Mouse (Mus musculus) forebrain, embryonic 13.5 days (tissue): ENCODE data around the gene Hist1h3a. TPM values are rescaled to one million over a fixed set of nuclear protein-coding genes. Genes with fewer than 3 reads are reported as not detected.
"Not testable (repeated sequence)": the region's sequence is repeated elsewhere in the genome, so short reads cannot be mapped to it uniquely, and the experiment has no call there.

Experiments used
- ATAC-seq: fragments of 200-750 bp; cut with Nextera tagmentation; 2 replicates; pipeline ENCODE4 v1.8.0; 2017
- H3K27ac ChIP-seq: fragments of 300-500 bp; sonication (generic); 2 replicates; pipeline ENCODE4 v1.5.1; 2015; ENCODE audit warnings: inconsistent platforms, mild to moderate bottlenecking, moderate library complexity
- H3K27me3 ChIP-seq: fragments of 300-500 bp; sonication (generic); 2 replicates; pipeline ENCODE4 v1.6.1; 2015; ENCODE audit warnings: mild to moderate bottlenecking, inconsistent platforms
- H3K36me3 ChIP-seq: fragments of 300-500 bp; sonication (generic); 2 replicates; pipeline ENCODE4 v1.6.1; 2015; ENCODE audit warnings: mild to moderate bottlenecking, inconsistent platforms; ENCODE audit not compliant: poor library complexity, severe bottlenecking
- H3K4me1 ChIP-seq: fragments of 300-500 bp; sonication (generic); 2 replicates; pipeline ENCODE4 v1.6.1; 2015; ENCODE audit warnings: inconsistent platforms
- H3K4me2 ChIP-seq: fragments of 300-500 bp; sonication (generic); 2 replicates; pipeline ENCODE4 v1.6.1; 2015; ENCODE audit warnings: inconsistent platforms, mild to moderate bottlenecking, moderate library complexity
- H3K4me3 ChIP-seq: fragments of 300-500 bp; sonication (generic); 2 replicates; pipeline ENCODE4 v1.5.1; 2015; ENCODE audit warnings: mild to moderate bottlenecking, inconsistent platforms
- H3K9ac ChIP-seq: fragments of 300-500 bp; sonication (generic); 2 replicates; pipeline ENCODE4 v1.6.1; 2015; ENCODE audit warnings: mild to moderate bottlenecking, inconsistent platforms
- H3K9me3 ChIP-seq: fragments of 300-500 bp; sonication (generic); replicated peaks from 2 replicates; pipeline ENCODE4 v1.6.1; 2016; ENCODE audit warnings: inconsistent platforms
- WGBS: fragments of 180-500 bp; shearing (Covaris S2); methylation state at CpG from one replicate; pipeline ENCODE4 v1.1.7; 2015; 5-methylcytosine and 5-hydroxymethylcytosine counted together
- polyA plus RNA-seq: library from polyadenylated mRNA; unstranded; fragments of >200 nt; fragmentation: Nextera tagmentation; extraction: Ambion mirVana; gene quantifications from 2 replicates; pipeline ENCODE4 v1.2.1, GENCODE M21; 2015

Hist1h3a gene
- polyA plus RNA-seq, 1 experiment from 2014 or later: 6.3 TPM

- Histone ChIP-seq H3K4me2 (peak within 1 kb of the TSS; percentile 69), H3K27me3 (no peaks in the 10 kb centered on the region), H3K9me3 (no peaks in the 10 kb centered on the region), H3K4me3 (peak within 1 kb of the TSS; percentile 41), H3K27ac (peak within 1 kb of the TSS; percentile 89), H3K9ac (peak within 1 kb of the TSS; percentile 71), H3K36me3 (no peaks in the 10 kb centered on the region), H3K4me1 (peaks cover 30% of the 10 kb centered on the region)
- WGBS: under 1% methylated on average over 18 of the region's 22 CpGs
- peak; percentile 80 for ATAC-seq
Observed at GRCm38 (mm10) chr13:23756790-23757189, 5.4 kb downstream of the Hist1h3a start, which contains the start of gene Hist1h4b. TSS of gene Hist1h4b (plus strand) at chr13:23757013.

DNA sequence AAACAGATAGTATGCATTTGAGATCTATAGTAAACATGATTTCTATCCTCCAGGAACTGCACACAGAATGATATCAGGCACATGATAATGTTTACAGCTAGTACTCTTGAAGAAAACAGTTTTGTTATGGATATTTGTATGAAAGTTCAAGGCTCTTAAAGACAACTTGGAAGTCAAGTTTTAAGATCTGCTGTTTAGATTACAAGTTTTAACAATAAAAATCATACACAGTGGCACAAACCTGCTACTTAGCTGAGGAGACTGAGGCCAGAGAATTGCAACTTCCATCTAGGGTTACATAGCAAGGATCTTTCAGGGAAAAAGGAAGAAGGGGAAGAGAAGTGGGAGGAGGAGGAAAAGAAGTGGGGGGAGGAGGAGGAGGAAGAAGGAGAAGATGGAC is 7.2 kb downstream of the Hist1h3a start:
- no peak overlapping the region for H3K4me3 ChIP-seq
- H3K4me2 ChIP-seq: no peak overlapping the region
- no peak overlapping the region for H3K9ac ChIP-seq
- no peaks in the 10 kb centered on the region for H3K27me3 ChIP-seq
- H3K27ac ChIP-seq: no peak overlapping the region
- peaks cover 20% of the 10 kb centered on the region for H3K4me1 ChIP-seq
- H3K36me3 ChIP-seq: no peaks in the 10 kb centered on the region
- no peaks in the 10 kb centered on the region for H3K9me3 ChIP-seq
- ATAC-seq: no peak

DNA sequence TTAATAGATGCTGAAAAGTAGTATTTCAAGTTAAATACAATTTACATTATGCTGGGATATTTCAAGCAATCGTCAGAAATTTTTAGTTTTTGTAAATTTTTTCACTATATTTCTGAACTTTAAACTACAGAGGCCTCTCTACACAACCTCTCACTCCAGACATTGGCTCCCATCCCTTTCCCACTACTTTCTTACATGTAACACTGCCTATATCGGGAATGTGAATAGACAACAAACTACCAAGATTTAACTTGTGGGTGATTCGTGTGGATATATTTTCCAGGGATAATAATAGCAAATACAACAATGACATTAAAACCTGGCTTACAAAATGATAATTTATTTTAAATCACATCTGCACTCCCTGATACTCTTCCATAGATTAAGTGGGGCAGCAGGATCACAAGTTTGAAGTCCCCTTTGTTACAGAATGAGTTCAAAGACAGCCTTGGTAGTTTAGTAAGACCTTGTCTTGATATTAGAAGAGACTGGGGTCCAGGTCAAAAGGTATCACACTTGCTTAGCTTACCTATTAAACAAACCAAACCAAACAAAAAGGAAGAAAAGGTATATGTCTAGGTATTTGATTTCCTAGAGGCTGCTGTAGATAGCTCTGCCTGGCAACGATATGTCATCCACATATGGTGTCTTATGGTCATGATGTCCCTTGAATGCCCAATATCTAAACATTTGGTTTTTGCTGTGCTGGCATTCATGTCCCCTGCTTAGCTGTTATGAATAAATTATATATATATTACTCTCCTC is 8.7 kb downstream of the Hist1h3a start:
- no peaks in the 10 kb centered on the region for H3K36me3 ChIP-seq
- peak overlapping the region; percentile 56; the same call in 1 of the 2 replicates for H3K4me2 ChIP-seq
- peak overlapping the region; percentile 45 for H3K27ac ChIP-seq
- H3K27me3 ChIP-seq: no peaks in the 10 kb centered on the region
- no peaks in the 10 kb centered on the region for H3K9me3 ChIP-seq
- WGBS: 56% methylated on average over 4 of the region's 4 CpGs
- no peak for ATAC-seq
- H3K4me3 ChIP-seq: no peak overlapping the region
- no peak overlapping the region; the same call in 1 of the 2 replicates for H3K9ac ChIP-seq
- H3K4me1 ChIP-seq: peaks cover 19% of the 10 kb centered on the region

- Histone ChIP-seq H3K27ac (peak overlapping the region; percentile 81), H3K27me3 (no peaks in the 10 kb centered on the region), H3K4me2 (peak overlapping the region; percentile 56), H3K4me1 (peaks cover 23% of the 10 kb centered on the region), H3K9me3 (no peaks in the 10 kb centered on the region), H3K9ac (peak overlapping the region; percentile 69), H3K36me3 (no peaks in the 10 kb centered on the region), H3K4me3 (peak overlapping the region; percentile 39)
- 2% methylated on average over 6 of the region's 6 CpGs for WGBS
- no peak for ATAC-seq
Observed at GRCm38 (mm10) chr13:23752742-23753172, 9.4 kb downstream of the Hist1h3a start.

DNA sequence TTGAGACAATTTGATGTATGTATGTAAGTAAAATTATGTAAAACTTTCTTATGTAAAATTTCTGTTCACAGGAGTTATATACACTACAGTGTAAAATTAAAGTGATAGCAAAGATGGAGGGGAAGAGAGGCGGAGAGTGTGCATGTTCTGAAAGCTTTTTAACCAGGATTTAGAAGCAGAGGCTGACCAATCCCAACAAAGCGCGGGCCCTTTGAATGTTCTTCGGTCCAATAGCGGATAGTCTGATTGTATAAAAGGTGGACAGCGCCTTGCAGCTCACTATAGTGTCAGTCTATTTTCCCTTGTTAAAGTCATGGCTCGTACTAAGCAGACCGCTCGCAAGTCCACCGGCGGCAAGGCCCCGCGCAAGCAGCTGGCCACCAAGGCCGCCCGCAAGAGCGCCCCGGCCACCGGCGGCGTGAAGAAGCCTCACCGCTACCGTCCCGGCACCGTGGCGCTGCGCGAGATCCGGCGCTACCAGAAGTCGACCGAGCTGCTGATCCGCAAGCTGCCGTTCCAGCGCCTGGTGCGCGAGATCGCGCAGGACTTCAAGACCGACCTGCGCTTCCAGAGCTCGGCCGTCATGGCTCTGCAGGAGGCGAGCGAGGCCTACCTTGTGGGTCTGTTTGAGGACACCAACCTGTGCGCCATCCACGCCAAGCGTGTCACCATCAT is 10.0 kb downstream of the Hist1h3a start, which contains the start of gene Hist1h3b:
TSS of gene Hist1h3b (plus strand) at position 201 of the 675 bp plus-strand sequence.
- H3K9me3 ChIP-seq, H3K36me3 ChIP-seq, H3K27me3 ChIP-seq: not testable (repeated sequence)
- Histone ChIP-seq H3K9ac (peak within 1 kb of the TSS; percentile 73), H3K27ac (peak within 1 kb of the TSS; percentile 98), H3K4me3 (peak within 1 kb of the TSS; percentile 45), H3K4me2 (peak within 1 kb of the TSS; percentile 66), H3K4me1 (peaks cover 24% of the 10 kb centered on the region)
- 2% methylated on average over 18 of the region's 47 CpGs for WGBS
- ATAC-seq: peak; percentile 86

DNA sequence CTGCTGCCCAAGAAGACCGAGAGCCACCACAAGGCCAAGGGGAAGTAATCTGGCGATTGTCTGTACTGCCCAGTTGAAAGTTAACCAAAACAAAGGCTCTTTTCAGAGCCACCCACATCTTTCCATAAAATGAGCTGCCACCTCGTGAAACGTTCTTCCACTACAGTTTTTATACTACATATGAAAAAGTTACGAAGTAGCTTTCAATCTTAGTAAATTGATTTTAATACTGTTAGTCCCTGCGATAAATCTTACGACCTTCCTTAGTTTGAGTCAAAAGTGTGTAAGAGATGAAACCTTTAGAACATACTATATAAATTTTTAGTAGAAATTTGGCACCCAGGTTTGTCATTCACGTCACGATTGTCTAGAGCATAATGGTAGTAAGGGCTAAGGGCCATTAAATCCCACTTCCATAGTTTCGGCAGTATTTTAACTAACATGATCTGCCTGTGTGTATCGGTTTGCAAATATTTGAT is 10.7 kb downstream of the Hist1h3a start:
- no peaks in the 10 kb centered on the region for H3K36me3 ChIP-seq
- H3K9ac ChIP-seq: peak overlapping the region; percentile 73
- H3K4me3 ChIP-seq: peak overlapping the region; percentile 45
- H3K27ac ChIP-seq: peak overlapping the region; percentile 98
- H3K9me3 ChIP-seq: no peaks in the 10 kb centered on the region
- no peak for ATAC-seq
- no peaks in the 10 kb centered on the region for H3K27me3 ChIP-seq
- H3K4me2 ChIP-seq: peak overlapping the region; percentile 66
- 1% methylated on average over 11 of the region's 11 CpGs for WGBS
- peaks cover 26% of the 10 kb centered on the region for H3K4me1 ChIP-seq

- H3K9me3 ChIP-seq, H3K27me3 ChIP-seq, H3K36me3 ChIP-seq: not testable (repeated sequence)
- H3K4me2 ChIP-seq: peak within 1 kb of the TSS; percentile 66
- peaks cover 24% of the 10 kb centered on the region for H3K4me1 ChIP-seq
- WGBS: under 1% methylated on average over 29 of the region's 47 CpGs
- peak within 1 kb of the TSS; percentile 45 for H3K4me3 ChIP-seq
- H3K27ac ChIP-seq: peak within 1 kb of the TSS; percentile 98
- peak within 1 kb of the TSS; percentile 73 for H3K9ac ChIP-seq
- peak; percentile 54 for ATAC-seq
Observed at GRCm38 (mm10) chr13:23750839-23751477, 11.2 kb downstream of the Hist1h3a start, which contains the start of gene Hist1h2ab. TSS of gene Hist1h2ab (plus strand) at chr13:23751126.

- Histone ChIP-seq H3K27me3 (no peaks in the 10 kb centered on the region), H3K27ac (peak overlapping the region; percentile 80), H3K4me3 (no peak overlapping the region), H3K9me3 (no peaks in the 10 kb centered on the region), H3K9ac (no peak overlapping the region), H3K4me1 (peaks cover 24% of the 10 kb centered on the region), H3K4me2 (no peak overlapping the region), H3K36me3 (no peaks in the 10 kb centered on the region)
- ATAC-seq: no peak
- 90% methylated on average over 5 of the region's 5 CpGs for WGBS
Observed at GRCm38 (mm10) chr13:23749563-23750121, 12.5 kb downstream of the Hist1h3a start.

DNA sequence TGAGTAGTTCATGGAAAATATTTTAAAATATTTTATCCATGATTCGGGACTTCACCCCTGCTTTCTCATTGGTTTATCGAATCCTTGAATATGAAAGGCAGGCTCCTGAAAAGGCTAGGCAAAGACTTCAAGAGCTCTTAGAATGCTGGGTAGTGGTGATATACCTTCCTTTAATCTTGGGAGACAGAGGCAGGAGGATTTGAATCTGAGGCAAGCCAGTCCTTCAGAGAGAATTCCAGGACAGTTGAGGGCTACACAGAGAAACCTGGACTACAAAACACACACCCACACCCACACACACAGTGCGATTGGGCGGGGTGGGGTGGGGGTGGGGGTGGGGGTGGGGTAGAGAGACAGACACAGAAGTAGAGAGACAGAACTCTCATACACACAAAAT is 14.3 kb downstream of the Hist1h3a start:
- peak overlapping the region; percentile 67 for H3K4me2 ChIP-seq
- H3K27ac ChIP-seq: peak overlapping the region; percentile 96
- H3K36me3 ChIP-seq: no peaks in the 10 kb centered on the region
- no peak for ATAC-seq
- H3K27me3 ChIP-seq: no peaks in the 10 kb centered on the region
- H3K9ac ChIP-seq: peak overlapping the region; percentile 76; the same call in 1 of the 2 replicates
- H3K4me3 ChIP-seq: 0 out of 2 replicates have a peak overlapping the region, but pooled peaks have one; percentile 38
- WGBS: 7% methylated on average over 4 of the region's 4 CpGs
- H3K4me1 ChIP-seq: peaks cover 28% of the 10 kb centered on the region
- H3K9me3 ChIP-seq: no peaks in the 10 kb centered on the region

DNA sequence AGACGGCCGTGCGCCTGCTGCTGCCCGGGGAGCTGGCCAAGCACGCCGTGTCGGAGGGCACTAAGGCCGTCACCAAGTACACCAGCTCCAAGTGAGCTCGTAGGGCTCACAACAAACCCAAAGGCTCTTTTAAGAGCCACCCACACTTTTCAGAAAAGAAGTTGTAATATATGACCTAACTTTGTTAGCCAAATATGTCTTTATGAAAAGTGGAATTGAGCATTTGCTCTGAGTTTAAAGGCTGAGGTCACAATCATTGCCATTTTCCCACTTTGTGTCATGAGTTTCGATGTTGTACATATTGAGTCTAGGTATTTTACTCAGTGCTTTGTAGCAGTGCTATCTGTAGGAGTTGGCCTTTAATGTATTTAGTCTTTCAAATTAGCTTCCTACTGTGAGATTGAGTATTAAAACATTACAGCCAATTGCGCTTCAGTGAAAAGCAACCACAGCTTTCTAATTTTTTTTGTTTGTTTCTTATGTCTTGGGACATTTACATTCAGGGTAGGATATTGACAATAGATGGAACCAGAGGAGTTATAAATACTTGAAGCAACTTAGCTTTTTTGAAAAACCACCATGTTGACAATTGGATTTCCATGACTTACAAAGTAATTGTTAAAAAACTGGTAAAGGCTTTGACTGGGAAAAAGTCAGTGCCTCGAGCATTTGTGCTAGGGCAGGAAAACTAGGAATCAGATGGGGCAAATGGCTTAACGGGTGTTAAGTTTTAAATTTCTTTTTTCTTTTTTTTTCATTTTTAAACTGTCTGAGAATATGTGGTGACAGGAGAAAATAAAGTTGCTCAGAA is 14.9 kb downstream of the Hist1h3a start:
- H3K4me2 ChIP-seq: peak overlapping the region; percentile 67
- peak overlapping the region; percentile 96 for H3K27ac ChIP-seq
- no peaks in the 10 kb centered on the region for H3K27me3 ChIP-seq
- H3K36me3 ChIP-seq: no peaks in the 10 kb centered on the region
- no peaks in the 10 kb centered on the region for H3K9me3 ChIP-seq
- 3% methylated on average over 13 of the region's 13 CpGs for WGBS
- H3K4me3 ChIP-seq: peak overlapping the region; percentile 38
- peak; percentile 4 for ATAC-seq
- H3K4me1 ChIP-seq: peaks cover 24% of the 10 kb centered on the region
- H3K9ac ChIP-seq: peak overlapping the region; percentile 76
